Mouse (Mus musculus) erythroblast, embryonic 14.5 days (primary cell): Measurements from ENCODE around the gene Smok3c.

Experiments used
- GATA1 ChIP-seq: IDR thresholded peaks from 2 replicates; pipeline ENCODE4 v1.6.1; 2012; ENCODE audit warnings: low read length, inconsistent platforms, mixed read lengths
- TAL1 ChIP-seq: IDR thresholded peaks from 3 replicates; pipeline ENCODE4 v1.6.1; 2012; ENCODE audit warnings: low read length, inconsistent platforms, mixed read lengths

DNA sequence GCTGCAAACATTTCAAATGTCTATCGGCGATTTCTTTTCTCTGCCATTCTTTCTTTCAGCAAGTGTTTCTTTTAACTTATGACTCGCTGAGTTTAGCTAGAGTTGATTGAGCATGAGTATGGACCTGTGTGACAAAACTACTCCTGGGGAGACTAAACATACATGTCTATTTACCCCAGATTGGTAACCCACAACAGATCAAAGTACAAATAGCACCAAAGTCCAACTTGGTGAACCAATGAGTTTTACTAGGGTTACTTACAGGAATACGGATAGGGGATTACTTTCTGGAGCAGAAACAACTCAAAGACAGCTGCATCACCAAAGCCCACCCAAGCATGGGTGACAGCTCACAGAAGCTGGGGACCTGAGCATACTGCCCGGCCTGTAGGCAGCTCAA lies 43.6 kb upstream of the Smok3c start:
- TF ChIP-seq TAL1 (no peak), GATA1 (no peak)
